Mouse (Mus musculus): ENCODE data around the gene Dnmt3a. TPM values are rescaled to one million over a fixed set of nuclear protein-coding genes. Genes with fewer than 3 reads are reported as not detected.

Gene Dnmt3a
- polyA plus RNA-seq, 1 experiment from 2014 or later: 65.3 TPM

GRCm38 (mm10) chr12:3780931-3781471 is 24.8 kb upstream of the Dnmt3a start:
- DNase-seq (peak; percentile 58), ATAC-seq (ENCODE audit: low FRiP score, low TSS enrichment) (peak; percentile 42; the same call in 1 of the 2 replicates)
- WGBS: 34% methylated on average over 7 of the region's 7 CpGs
- Histone ChIP-seq H3K9me3 (ENCODE audit: control insufficient read depth, low read length) (no peaks in the 10 kb centered on the region), H3K36me3 (ENCODE audit: control insufficient read depth, insufficient read depth, low read length) (0 out of 2 replicates have a peak, but pooled peaks cover under 1% of the 10 kb centered on the region), H3K9ac (replicated peaks; ENCODE audit: low read length) (no peak overlapping the region), H3K4me3 (replicated peaks; ENCODE audit: low read depth, low read length) (no peak overlapping the region), H3K4me1 (ENCODE audit: control insufficient read depth, insufficient read depth, low read length) (peaks cover 39% of the 10 kb centered on the region), H3K4me2 (ENCODE audit: low read length) (no peak overlapping the region), H3K27me3 (ENCODE audit: control insufficient read depth, insufficient read depth, low read length) (no peaks in the 10 kb centered on the region), H3K27ac (replicated peaks; ENCODE audit: low read depth, low read length) (peak overlapping the region; percentile 50)

GRCm38 (mm10) chr12:3781482-3781881 is 24.3 kb upstream of the Dnmt3a start:
- H3K36me3 ChIP-seq (ENCODE audit: control insufficient read depth, insufficient read depth, low read length): no peaks in the 10 kb centered on the region
- no peaks in the 10 kb centered on the region for H3K27me3 ChIP-seq (ENCODE audit: control insufficient read depth, insufficient read depth, low read length)
- ATAC-seq (ENCODE audit: low FRiP score, low TSS enrichment) (peak; percentile 68; the same call in 1 of the 2 replicates), DNase-seq (peak; percentile 81)
- peaks cover 39% of the 10 kb centered on the region for H3K4me1 ChIP-seq (ENCODE audit: control insufficient read depth, insufficient read depth, low read length)
- no peak overlapping the region for H3K9ac ChIP-seq (replicated peaks; ENCODE audit: low read length)
- H3K9me3 ChIP-seq (ENCODE audit: control insufficient read depth, low read length): no peaks in the 10 kb centered on the region
- peak overlapping the region; percentile 50 for H3K27ac ChIP-seq (replicated peaks; ENCODE audit: low read depth, low read length)
- H3K4me3 ChIP-seq (replicated peaks; ENCODE audit: low read depth, low read length): no peak overlapping the region
- no peak overlapping the region for H3K4me2 ChIP-seq (ENCODE audit: low read length)
- 14% methylated on average over 8 of the region's 8 CpGs for WGBS

GRCm38 (mm10) chr12:3783196-3783825 is 22.5 kb upstream of the Dnmt3a start:
- DNase-seq (peak; percentile 75), ATAC-seq (ENCODE audit: low FRiP score, low TSS enrichment) (no peak)
- H3K36me3 ChIP-seq (ENCODE audit: control insufficient read depth, insufficient read depth, low read length): no peaks in the 10 kb centered on the region
- H3K27ac ChIP-seq (replicated peaks; ENCODE audit: low read depth, low read length): peak overlapping the region; percentile 46
- H3K9me3 ChIP-seq (ENCODE audit: control insufficient read depth, low read length): no peaks in the 10 kb centered on the region
- 43% methylated on average over 3 of the region's 3 CpGs for WGBS
- peaks cover 53% of the 10 kb centered on the region for H3K4me1 ChIP-seq (ENCODE audit: control insufficient read depth, insufficient read depth, low read length)
- H3K27me3 ChIP-seq (ENCODE audit: control insufficient read depth, insufficient read depth, low read length): no peaks in the 10 kb centered on the region
- no peak overlapping the region for H3K9ac ChIP-seq (replicated peaks; ENCODE audit: low read length)
- no peak overlapping the region for H3K4me2 ChIP-seq (ENCODE audit: low read length)
- H3K4me3 ChIP-seq (replicated peaks; ENCODE audit: low read depth, low read length): no peak overlapping the region

GRCm38 (mm10) chr12:3784258-3784657 is 21.5 kb upstream of the Dnmt3a start:
- Histone ChIP-seq H3K4me1 (ENCODE audit: control insufficient read depth, insufficient read depth, low read length) (peaks cover 53% of the 10 kb centered on the region), H3K4me2 (ENCODE audit: low read length) (no peak overlapping the region), H3K27ac (replicated peaks; ENCODE audit: low read depth, low read length) (no peak overlapping the region), H3K9ac (replicated peaks; ENCODE audit: low read length) (no peak overlapping the region), H3K27me3 (ENCODE audit: control insufficient read depth, insufficient read depth, low read length) (no peaks in the 10 kb centered on the region), H3K36me3 (ENCODE audit: control insufficient read depth, insufficient read depth, low read length) (no peaks in the 10 kb centered on the region), H3K9me3 (ENCODE audit: control insufficient read depth, low read length) (no peaks in the 10 kb centered on the region), H3K4me3 (replicated peaks; ENCODE audit: low read depth, low read length) (no peak overlapping the region)
- no peak for DNase-seq
- no peak for ATAC-seq (ENCODE audit: low FRiP score, low TSS enrichment)
- 55% methylated on average over 2 of the region's 2 CpGs for WGBS

GRCm38 (mm10) chr12:3784729-3785128 is 21.1 kb upstream of the Dnmt3a start:
- H3K27ac ChIP-seq (replicated peaks; ENCODE audit: low read depth, low read length): no peak overlapping the region

GRCm38 (mm10) chr12:3787041-3787440 is 18.8 kb upstream of the Dnmt3a start:
- Histone ChIP-seq H3K4me2 (ENCODE audit: low read length) (no peak overlapping the region), H3K4me1 (ENCODE audit: control insufficient read depth, insufficient read depth, low read length) (peaks cover 38% of the 10 kb centered on the region), H3K27me3 (ENCODE audit: control insufficient read depth, insufficient read depth, low read length) (no peaks in the 10 kb centered on the region), H3K9me3 (ENCODE audit: control insufficient read depth, low read length) (no peaks in the 10 kb centered on the region), H3K4me3 (replicated peaks; ENCODE audit: low read depth, low read length) (no peak overlapping the region), H3K36me3 (ENCODE audit: control insufficient read depth, insufficient read depth, low read length) (no peaks in the 10 kb centered on the region), H3K27ac (replicated peaks; ENCODE audit: low read depth, low read length) (no peak overlapping the region), H3K9ac (replicated peaks; ENCODE audit: low read length) (no peak overlapping the region)
- WGBS: 9% methylated on average over 3 of the region's 3 CpGs
- DNase-seq (no peak), ATAC-seq (ENCODE audit: low FRiP score, low TSS enrichment) (no peak)

More at GRCm38 (mm10) chr12:3784729-3785128, 21.1 kb upstream of the Dnmt3a start:
- DNase-seq (no peak), ATAC-seq (ENCODE audit: low FRiP score, low TSS enrichment) (no peak)
- H3K27me3 ChIP-seq (ENCODE audit: control insufficient read depth, insufficient read depth, low read length): no peaks in the 10 kb centered on the region
- H3K4me3 ChIP-seq (replicated peaks; ENCODE audit: low read depth, low read length): no peak overlapping the region
- H3K4me1 ChIP-seq (ENCODE audit: control insufficient read depth, insufficient read depth, low read length): peaks cover 52% of the 10 kb centered on the region
- no peaks in the 10 kb centered on the region for H3K9me3 ChIP-seq (ENCODE audit: control insufficient read depth, low read length)
- no peak overlapping the region for H3K9ac ChIP-seq (replicated peaks; ENCODE audit: low read length)
- no peak overlapping the region for H3K4me2 ChIP-seq (ENCODE audit: low read length)
- WGBS: 73% methylated on average over 4 of the region's 4 CpGs
- no peaks in the 10 kb centered on the region for H3K36me3 ChIP-seq (ENCODE audit: control insufficient read depth, insufficient read depth, low read length)

- H3K27me3 ChIP-seq (ENCODE audit: control insufficient read depth, insufficient read depth, low read length): no peaks in the 10 kb centered on the region
- 68% methylated on average over 1 of the region's 1 CpGs for WGBS
- no peak overlapping the region for H3K27ac ChIP-seq (replicated peaks; ENCODE audit: low read depth, low read length)
- ATAC-seq (ENCODE audit: low FRiP score, low TSS enrichment) (no peak), DNase-seq (no peak)
- peaks cover 33% of the 10 kb centered on the region for H3K4me1 ChIP-seq (ENCODE audit: control insufficient read depth, insufficient read depth, low read length)
- no peak overlapping the region for H3K4me2 ChIP-seq (ENCODE audit: low read length)
- H3K36me3 ChIP-seq (ENCODE audit: control insufficient read depth, insufficient read depth, low read length): no peaks in the 10 kb centered on the region
- no peak overlapping the region for H3K4me3 ChIP-seq (replicated peaks; ENCODE audit: low read depth, low read length)
- H3K9ac ChIP-seq (replicated peaks; ENCODE audit: low read length): no peak overlapping the region
- no peaks in the 10 kb centered on the region for H3K9me3 ChIP-seq (ENCODE audit: control insufficient read depth, low read length)
Observed at GRCm38 (mm10) chr12:3787541-3787940, 18.3 kb upstream of the Dnmt3a start.

- H3K27ac ChIP-seq (replicated peaks; ENCODE audit: low read depth, low read length): no peak overlapping the region
- no peak overlapping the region for H3K4me2 ChIP-seq (ENCODE audit: low read length)
- H3K27me3 ChIP-seq (ENCODE audit: control insufficient read depth, insufficient read depth, low read length): no peaks in the 10 kb centered on the region
- no peak for DNase-seq
- H3K4me1 ChIP-seq (ENCODE audit: control insufficient read depth, insufficient read depth, low read length): peaks cover 23% of the 10 kb centered on the region
- H3K36me3 ChIP-seq (ENCODE audit: control insufficient read depth, insufficient read depth, low read length): no peaks in the 10 kb centered on the region
- no peak overlapping the region; the same call in 1 of the 2 replicates for H3K9ac ChIP-seq (replicated peaks; ENCODE audit: low read length)
- H3K4me3 ChIP-seq (replicated peaks; ENCODE audit: low read depth, low read length): no peak overlapping the region
- no peak for ATAC-seq (ENCODE audit: low FRiP score, low TSS enrichment)
- H3K9me3 ChIP-seq (ENCODE audit: control insufficient read depth, low read length): no peaks in the 10 kb centered on the region
- 71% methylated on average over 5 of the region's 5 CpGs for WGBS
Observed at GRCm38 (mm10) chr12:3788421-3789051, 17.3 kb upstream of the Dnmt3a start.

Measured in midbrain, embryonic 14.5 days (tissue).